In genomic region chr11:115099241-115099840, GRCm38 (mm10) we compare ENCODE assay signal across 17 mouse cellular contexts. TPM values are rescaled to one million over a fixed set of nuclear protein-coding genes. Genes with fewer than 3 reads are reported as not detected.
DNase-seq lines count a peak whose midpoint lies in the region; ATAC-seq and TF ChIP-seq lines count a peak whose summit lies in the region.
"Had no signal": no experiment of that assay in that cellular context is flagged by ENCODE, and none has a peak within 500 bp of the region (broad histone marks: within the 10 kb centered on the region; RNA-seq: fewer than 3 reads in every experiment).

No protein-coding gene starts in this region.

- no peaks in the 10 kb centered on the region for H3K36me3 ChIP-seq in stomach, postnatal 0 days (ENCODE audit: control insufficient read depth, insufficient read depth, low read length)
- H3K36me3 ChIP-seq: embryonic facial prominence, embryonic 12.5 days; heart, embryonic 15.5 days; hindbrain, embryonic 12.5 days; limb, embryonic 15.5 days; neural tube, embryonic 13.5 days had no signal

- H3K9ac ChIP-seq in stomach, postnatal 0 days (ENCODE audit: low read length), result no peak overlapping the region
- H3K9ac ChIP-seq: embryonic facial prominence, embryonic 12.5 days; heart, embryonic 15.5 days; hindbrain, embryonic 12.5 days; limb, embryonic 15.5 days; neural tube, embryonic 13.5 days had no signal

- WGBS in cerebellum, adult 2 months, result 74% methylated on average over 16 of the region's 16 CpGs
- WGBS in stomach, postnatal 0 days, result 32% methylated on average over 16 of the region's 16 CpGs

- peak; percentile 47; the same call in 1 of the 2 replicates for ATAC-seq in stomach, postnatal 0 days (ENCODE audit: low FRiP score, low TSS enrichment)

- peaks cover 11% of the 10 kb centered on the region for H3K4me1 ChIP-seq in cerebellum, adult 2 months (ENCODE audit: control insufficient read depth, insufficient read depth, low read length)
- no peaks in the 10 kb centered on the region for H3K4me1 ChIP-seq in stomach, postnatal 0 days (replicated peaks; ENCODE audit: control insufficient read depth, insufficient read depth)
- H3K4me1 ChIP-seq: heart, embryonic 15.5 days had no signal

- DNase-seq in cerebellum, adult 2 months, result no peak
- no peak for DNase-seq in cerebellum, postnatal 10 days
- peak; percentile 9 for DNase-seq in lung, postnatal 36 days
- no peak for DNase-seq in lung, postnatal 25 days (ENCODE audit: low spot score)
- DNase-seq in forelimb bud, embryonic 11.5 days (ENCODE audit: low read depth, low spot score), result peak; percentile 62
- DNase-seq in stomach, postnatal 0 days (ENCODE audit: low spot score), result no peak
- no peak for DNase-seq in frontal cortex, adult 2 months (ENCODE audit: extremely low spot score in 1 of 2, low spot score in 1 of 2)
- no peak for DNase-seq in cerebellum, postnatal 25 days
- DNase-seq: kidney, adult 2 months; lung, adult 18-20 months had no signal

- H3K27me3 ChIP-seq in cerebellum, adult 2 months (ENCODE audit: control insufficient read depth, insufficient read depth, low read length), result no peaks in the 10 kb centered on the region
- H3K27me3 ChIP-seq in stomach, postnatal 0 days (ENCODE audit: control insufficient read depth, insufficient read depth, low read length), result no peaks in the 10 kb centered on the region
- H3K27me3 ChIP-seq: embryonic facial prominence, embryonic 12.5 days; heart, embryonic 15.5 days; limb, embryonic 15.5 days; neural tube, embryonic 13.5 days had no signal

- no peaks in the 10 kb centered on the region for H3K9me3 ChIP-seq in stomach, postnatal 0 days (ENCODE audit: control insufficient read depth, low read length)
- H3K9me3 ChIP-seq: embryonic facial prominence, embryonic 12.5 days; heart, embryonic 15.5 days; hindbrain, embryonic 12.5 days; limb, embryonic 15.5 days; neural tube, embryonic 13.5 days had no signal

- TF ChIP-seq POLR2A in cerebellum, adult 2 months (IDR thresholded peaks at IDR 0.05; ENCODE audit: borderline replicate concordance, insufficient read depth, low read length), result no peak

- no peak overlapping the region for H3K4me3 ChIP-seq in cerebellum, adult 2 months (replicated peaks; ENCODE audit: insufficient read depth, low read depth, low read length)
- H3K4me3 ChIP-seq in stomach, postnatal 0 days (ENCODE audit: low read depth, low read length), result no peak overlapping the region
- H3K4me3 ChIP-seq: embryonic facial prominence, embryonic 12.5 days; heart, embryonic 15.5 days; hindbrain, embryonic 12.5 days; limb, embryonic 15.5 days; neural tube, embryonic 13.5 days had no signal

- no peak overlapping the region for H3K4me2 ChIP-seq in stomach, postnatal 0 days (replicated peaks; ENCODE audit: low read depth)
- H3K4me2 ChIP-seq: embryonic facial prominence, embryonic 12.5 days; heart, embryonic 15.5 days; hindbrain, embryonic 12.5 days; limb, embryonic 15.5 days; neural tube, embryonic 13.5 days had no signal

- TF ChIP-seq CTCF in cerebellum, adult 2 months (IDR thresholded peaks at IDR 0.05; ENCODE audit: borderline replicate concordance, insufficient read depth, low read depth, low read length), result no peak
- TF ChIP-seq CTCF in stomach, postnatal 0 days (IDR thresholded peaks at IDR 0.05; ENCODE audit: low read depth), result no peak

- peak overlapping the region; percentile 91; the same call in 1 of the 2 replicates for H3K27ac ChIP-seq in cerebellum, adult 2 months (ENCODE audit: insufficient read depth, low read length)
- no peak overlapping the region for H3K27ac ChIP-seq in stomach, postnatal 0 days (replicated peaks)
- H3K27ac ChIP-seq: embryonic facial prominence, embryonic 12.5 days; heart, embryonic 15.5 days; hindbrain, embryonic 12.5 days; limb, embryonic 15.5 days; neural tube, embryonic 13.5 days had no signal

- TF ChIP-seq EP300 in stomach, postnatal 0 days (optimal IDR thresholded peaks at IDR 0.05), result no peak

RNA-seq across cellular contexts. Expression of gene Rab37, which starts 8.1 kb away (rescaled TPM):
- 40.2 and 44.4 TPM in 2 replicates for polyA plus RNA-seq in cerebellum, adult 2 months (2012; rRNA removed)
- 1.7 TPM in 2 replicates for polyA plus RNA-seq in stomach, postnatal 0 days (2015; fragmentation: Nextera tagmentation; extraction: Ambion mirVana)
- 22.7 and 25.3 TPM in 2 replicates for polyA plus RNA-seq in frontal cortex, adult 2 months (2012; rRNA removed)

RNA-seq across cellular contexts. Expression of gene Cd300lf, which starts 34.5 kb away (rescaled TPM):
- 0.57 and 0.72 TPM in 2 replicates for polyA plus RNA-seq in cerebellum, adult 2 months (2012; rRNA removed)
- 0.36 and 0.47 TPM in 2 replicates for polyA plus RNA-seq in stomach, postnatal 0 days (2015; fragmentation: Nextera tagmentation; extraction: Ambion mirVana)
- polyA plus RNA-seq in frontal cortex, adult 2 months (2012; rRNA removed), result 0.12 and 0.29 TPM in 2 replicates

RNA-seq across cellular contexts. Expression of gene Cd300e, which starts 37.4 kb away (rescaled TPM):
- polyA plus RNA-seq in cerebellum, adult 2 months (2012; rRNA removed), result 0.11 and 0.24 TPM in 2 replicates
- polyA plus RNA-seq in stomach, postnatal 0 days (2015; fragmentation: Nextera tagmentation; extraction: Ambion mirVana), result 0.07 TPM in 1 of 2 replicates, not detected in the other
- polyA plus RNA-seq in frontal cortex, adult 2 months (2012; rRNA removed), result 0.06 and 0.22 TPM in 2 replicates
- polyA plus RNA-seq: heart, embryonic 15.5 days; hindbrain, embryonic 12.5 days; neural tube, embryonic 13.5 days had no signal

RNA-seq across cellular contexts. Expression of gene Cd300ld3, which starts 51.1 kb away (rescaled TPM):
- polyA plus RNA-seq in cerebellum, adult 2 months (2012; rRNA removed), result 1.7 TPM in 2 replicates
- polyA plus RNA-seq in stomach, postnatal 0 days (2015; fragmentation: Nextera tagmentation; extraction: Ambion mirVana), result not detected in 2 replicates
- 0.68 and 0.86 TPM in 2 replicates for polyA plus RNA-seq in frontal cortex, adult 2 months (2012; rRNA removed)
- polyA plus RNA-seq: embryonic facial prominence, embryonic 12.5 days; heart, embryonic 15.5 days; hindbrain, embryonic 12.5 days; limb, embryonic 15.5 days; midbrain, postnatal 0 days; neural tube, embryonic 13.5 days; thymus, postnatal 0 days had no signal

Comparison
In these comparisons a context has a peak if more than half of its experiments do, and no peak if none do; other contexts are left out.
1. DNase-seq: peak in lung, postnatal 36 days (single experiment) and forelimb bud, embryonic 11.5 days (single experiment); none in cerebellum, adult 2 months (0 of 2), cerebellum, postnatal 10 days (0 of 2), lung, postnatal 25 days (single experiment), stomach, postnatal 0 days (single experiment), frontal cortex, adult 2 months (0 of 2) and cerebellum, postnatal 25 days (0 of 2).